Mouse (Mus musculus): ENCODE measurements around the gene Pfas. TPM values are rescaled to one million over a fixed set of nuclear protein-coding genes. Genes with fewer than 3 reads are reported as not detected.
"Not testable (repeated sequence)": the region's sequence is repeated elsewhere in the genome, so short reads cannot be mapped to it uniquely, and the experiment has no call there.

Gene Pfas
- polyA plus RNA-seq, 1 experiment from 2014 or later, result 33.9 TPM

DNA sequence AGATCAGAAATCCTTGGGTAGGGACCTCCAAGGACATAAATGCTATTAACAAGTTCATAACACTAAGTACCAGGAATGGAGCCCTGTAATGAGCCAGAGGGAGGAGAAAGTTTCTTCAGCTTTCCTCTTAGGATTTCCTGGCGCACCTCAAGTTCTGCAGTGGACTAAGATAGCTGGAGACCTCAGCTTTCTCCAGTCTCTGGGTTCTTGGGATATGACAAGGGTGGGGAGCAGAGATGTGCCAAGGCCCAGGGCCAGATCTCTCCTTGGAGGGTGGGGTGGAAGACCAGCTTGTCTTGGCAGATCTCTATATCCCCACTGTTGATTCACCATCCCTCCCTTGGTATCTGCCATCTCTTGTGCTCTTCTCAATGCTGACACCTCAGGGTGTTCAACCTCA, 32.7 kb downstream of the Pfas start:
- H3K36me3 ChIP-seq (ENCODE audit: insufficient read depth, low read length), result no peaks in the 10 kb centered on the region
- H3K4me1 ChIP-seq (ENCODE audit: insufficient read depth, low read length), result peaks cover 7% of the 10 kb centered on the region
- no peak overlapping the region for H3K9ac ChIP-seq (replicated peaks; ENCODE audit: low read length)
- no peak overlapping the region for H3K4me3 ChIP-seq (ENCODE audit: low read length)
- ATAC-seq (ENCODE audit: low FRiP score, low TSS enrichment), result no peak
- WGBS, result 74% methylated on average over 1 of the region's 1 CpGs
- no peak overlapping the region for H3K4me2 ChIP-seq (replicated peaks; ENCODE audit: low read depth, low read length)
- no peak overlapping the region for H3K27ac ChIP-seq (ENCODE audit: low read length)
- no peaks in the 10 kb centered on the region for H3K9me3 ChIP-seq (ENCODE audit: low read length)
- H3K27me3 ChIP-seq (ENCODE audit: insufficient read depth, low read length), result no peaks in the 10 kb centered on the region

DNA sequence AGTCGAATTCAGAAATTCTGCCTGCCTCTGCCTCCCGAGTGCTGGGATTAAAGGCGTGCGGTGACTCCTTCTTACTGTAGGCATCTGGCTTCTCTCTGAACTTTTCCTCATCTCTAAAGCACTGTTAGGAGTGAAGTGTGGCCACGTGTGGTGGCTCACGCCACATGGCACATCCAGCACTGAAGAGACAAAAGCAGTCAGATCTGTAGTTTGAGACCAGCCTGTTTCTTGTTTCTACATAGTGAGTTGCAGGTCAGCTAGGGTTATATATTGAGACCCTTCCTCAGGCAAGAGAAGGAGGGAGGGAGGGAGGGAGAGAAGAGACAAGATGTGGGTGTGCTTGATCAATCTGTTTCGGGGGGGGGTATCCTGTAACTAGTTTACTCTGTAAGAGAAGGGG, 33.2 kb downstream of the Pfas start, which contains the start of gene Rangrf:
TSS of gene Rangrf (minus strand) at position 101 of the 400 bp plus-strand sequence.
- Histone ChIP-seq H3K36me3 (ENCODE audit: insufficient read depth, low read length) (no peaks in the 10 kb centered on the region), H3K4me1 (ENCODE audit: insufficient read depth, low read length) (peaks cover 10% of the 10 kb centered on the region), H3K4me2 (replicated peaks; ENCODE audit: low read depth, low read length) (peak within 1 kb of the TSS; percentile 75), H3K4me3 (ENCODE audit: low read length) (peak within 1 kb of the TSS; percentile 56), H3K9me3 (ENCODE audit: low read length) (no peaks in the 10 kb centered on the region), H3K9ac (replicated peaks; ENCODE audit: low read length) (peak within 1 kb of the TSS; percentile 61), H3K27ac (ENCODE audit: low read length) (no peak within 1 kb of the TSS), H3K27me3 (ENCODE audit: insufficient read depth, low read length) (no peaks in the 10 kb centered on the region)
- WGBS, result 80% methylated on average over 7 of the region's 7 CpGs
- no peak for ATAC-seq (ENCODE audit: low FRiP score, low TSS enrichment)

GRCm38 (mm10) chr11:68974059-68974450, 34.2 kb downstream of the Pfas start:
- Histone ChIP-seq H3K27ac (ENCODE audit: low read length) (no peak overlapping the region), H3K9me3 (ENCODE audit: low read length) (no peaks in the 10 kb centered on the region), H3K4me1 (ENCODE audit: insufficient read depth, low read length) (peaks cover 10% of the 10 kb centered on the region), H3K9ac (replicated peaks; ENCODE audit: low read length) (peak overlapping the region; percentile 61), H3K36me3 (ENCODE audit: insufficient read depth, low read length) (no peaks in the 10 kb centered on the region), H3K27me3 (ENCODE audit: insufficient read depth, low read length) (no peaks in the 10 kb centered on the region), H3K4me3 (ENCODE audit: low read length) (peak overlapping the region; percentile 56), H3K4me2 (replicated peaks; ENCODE audit: low read depth, low read length) (peak overlapping the region; percentile 75)
- ATAC-seq (ENCODE audit: low FRiP score, low TSS enrichment), result no peak
- WGBS, result 33% methylated on average over 6 of the region's 6 CpGs

DNA sequence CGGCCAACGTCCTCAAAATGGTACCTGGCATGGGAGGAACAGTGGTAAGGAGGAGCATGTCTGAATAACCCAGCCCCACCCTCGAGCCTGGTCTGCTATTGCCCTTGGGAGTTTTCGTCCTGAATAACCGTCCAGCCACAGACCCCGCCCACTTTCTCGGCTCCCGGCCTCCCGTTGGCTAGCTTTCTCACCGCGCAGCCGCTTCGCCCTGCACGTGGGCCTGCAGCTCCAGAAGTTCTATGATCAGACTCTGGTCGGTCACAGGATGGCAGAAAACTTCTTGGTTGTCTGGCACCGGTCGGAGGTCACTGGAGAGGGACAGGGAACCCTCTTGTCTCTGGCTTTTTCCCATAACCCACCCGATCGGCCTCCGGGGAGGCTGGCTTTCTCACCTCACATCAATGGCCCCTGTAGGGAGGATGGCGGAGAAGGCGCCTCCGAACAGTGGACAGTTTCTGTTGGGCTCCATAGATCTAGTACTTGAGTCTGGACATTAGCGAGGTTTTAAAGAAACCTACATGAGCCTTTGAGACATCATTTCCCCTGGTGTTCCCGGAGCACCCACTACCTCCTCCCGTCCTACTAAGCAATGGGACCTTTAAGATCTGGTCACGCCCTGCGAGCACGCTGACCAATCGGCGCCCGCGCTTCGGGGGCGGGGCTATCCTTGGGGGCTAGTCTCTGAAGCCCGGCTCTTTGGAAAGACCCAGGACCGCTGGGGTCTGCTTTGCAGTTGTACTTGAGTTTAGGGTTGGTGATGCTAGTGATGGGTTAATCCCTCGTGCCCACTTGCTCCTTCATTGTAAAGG, 34.8 kb downstream of the Pfas start:
- not testable (repeated sequence) for H3K27me3 ChIP-seq (ENCODE audit: insufficient read depth, low read length); H3K9me3 ChIP-seq (ENCODE audit: low read length); H3K27ac ChIP-seq (ENCODE audit: low read length); H3K36me3 ChIP-seq (ENCODE audit: insufficient read depth, low read length)
- Histone ChIP-seq H3K4me2 (replicated peaks; ENCODE audit: low read depth, low read length) (peak overlapping the region; percentile 75), H3K9ac (replicated peaks; ENCODE audit: low read length) (peak overlapping the region; percentile 62), H3K4me1 (ENCODE audit: insufficient read depth, low read length) (peaks cover 14% of the 10 kb centered on the region), H3K4me3 (ENCODE audit: low read length) (peak overlapping the region; percentile 56)
- ATAC-seq (ENCODE audit: low FRiP score, low TSS enrichment), result peak; percentile 91
- WGBS, result under 1% methylated on average over 37 of the region's 38 CpGs

- Histone ChIP-seq H3K4me3 (ENCODE audit: low read length) (no peak overlapping the region), H3K4me1 (ENCODE audit: insufficient read depth, low read length) (peaks cover 17% of the 10 kb centered on the region), H3K36me3 (ENCODE audit: insufficient read depth, low read length) (no peaks in the 10 kb centered on the region), H3K9ac (replicated peaks; ENCODE audit: low read length) (no peak overlapping the region), H3K27me3 (ENCODE audit: insufficient read depth, low read length) (no peaks in the 10 kb centered on the region), H3K4me2 (replicated peaks; ENCODE audit: low read depth, low read length) (no peak overlapping the region), H3K27ac (ENCODE audit: low read length) (no peak overlapping the region), H3K9me3 (ENCODE audit: low read length) (no peaks in the 10 kb centered on the region)
- ATAC-seq (ENCODE audit: low FRiP score, low TSS enrichment), result no peak
- 71% methylated on average over 4 of the region's 4 CpGs for WGBS
Measured at GRCm38 (mm10) chr11:68970232-68970631, 38.0 kb downstream of the Pfas start.

DNA sequence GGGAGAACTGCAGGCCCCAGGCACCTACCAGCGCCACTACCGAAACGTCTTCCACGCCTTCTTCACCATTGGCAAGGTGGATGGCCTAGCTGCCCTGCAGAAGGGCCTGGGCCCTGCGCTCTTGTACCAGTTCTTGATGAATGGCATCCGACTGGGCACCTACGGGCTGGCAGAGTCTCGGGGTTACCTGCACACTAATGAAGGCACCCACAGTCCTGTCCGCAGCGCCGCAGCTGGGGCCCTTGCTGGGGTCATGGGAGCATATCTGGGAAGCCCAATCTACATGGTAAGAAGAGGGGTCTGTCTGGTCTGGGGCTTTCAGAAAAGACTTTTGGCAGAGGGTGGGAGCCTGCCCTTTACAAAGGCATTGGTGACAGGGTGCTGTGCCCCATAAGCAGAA, 39.5 kb downstream of the Pfas start:
- peaks cover 15% of the 10 kb centered on the region for H3K4me1 ChIP-seq (ENCODE audit: insufficient read depth, low read length)
- H3K27me3 ChIP-seq (ENCODE audit: insufficient read depth, low read length), result no peaks in the 10 kb centered on the region
- H3K27ac ChIP-seq (ENCODE audit: low read length), result no peak overlapping the region
- H3K4me3 ChIP-seq (ENCODE audit: low read length), result peak overlapping the region; percentile 63; the same call in 1 of the 2 replicates
- no peak for ATAC-seq (ENCODE audit: low FRiP score, low TSS enrichment)
- peak overlapping the region; percentile 63; the same call in 1 of the 2 replicates for H3K9ac ChIP-seq (replicated peaks; ENCODE audit: low read length)
- peak overlapping the region; percentile 92; the same call in 1 of the 2 replicates for H3K4me2 ChIP-seq (replicated peaks; ENCODE audit: low read depth, low read length)
- no peaks in the 10 kb centered on the region for H3K36me3 ChIP-seq (ENCODE audit: insufficient read depth, low read length)
- H3K9me3 ChIP-seq (ENCODE audit: low read length), result no peaks in the 10 kb centered on the region
- WGBS, result 84% methylated on average over 11 of the region's 11 CpGs

DNA sequence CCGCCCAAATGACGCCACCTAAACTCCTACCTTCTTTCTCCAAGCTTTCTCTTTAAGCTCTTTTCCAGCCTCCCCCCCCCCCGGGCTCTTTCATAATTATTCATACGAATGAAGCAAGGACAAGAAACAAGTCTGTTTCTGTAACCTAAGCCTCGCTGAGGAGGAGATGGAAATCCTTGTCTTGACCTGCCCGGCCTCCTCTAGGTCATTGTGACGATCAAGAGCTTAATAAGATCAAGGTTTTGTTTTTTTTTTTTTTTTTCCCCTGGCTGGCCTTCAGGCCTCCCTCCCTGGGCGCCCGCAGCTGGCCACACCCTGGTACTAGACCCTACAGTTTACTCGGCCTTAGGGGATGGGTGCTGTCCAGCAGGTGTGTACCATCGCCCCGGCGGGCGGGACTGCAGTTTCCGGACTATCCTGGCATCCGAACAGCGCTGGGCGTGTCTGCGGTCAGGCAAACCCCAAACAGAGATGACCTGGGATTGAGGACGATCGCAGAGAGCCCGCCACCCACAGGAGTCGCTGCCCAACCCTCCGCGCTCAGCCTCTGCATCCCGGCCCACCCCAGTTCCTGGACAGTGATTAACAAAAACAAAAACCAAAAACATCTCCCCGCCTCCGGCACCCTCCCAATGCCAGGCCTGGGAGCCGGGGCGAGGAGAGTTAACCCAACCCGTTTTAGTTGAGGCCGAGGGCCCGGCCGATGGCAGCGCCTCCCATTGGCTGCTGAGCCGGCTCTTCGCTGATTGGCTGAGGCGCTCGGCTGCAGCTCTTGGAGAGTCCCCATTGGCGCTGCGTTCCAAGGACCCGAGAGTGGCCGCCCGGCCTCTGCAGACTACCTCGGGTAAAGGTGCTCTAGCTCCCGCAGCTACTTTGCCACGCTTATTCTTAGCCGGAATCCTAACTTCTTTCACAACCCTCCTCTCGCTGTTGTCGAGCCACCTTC, 40.6 kb downstream of the Pfas start, which contains the start of gene Slc25a35:
TSS of gene Slc25a35 (plus strand) at position 795 of the 946 bp plus-strand sequence.
- H3K9ac ChIP-seq (replicated peaks; ENCODE audit: low read length), result peak within 1 kb of the TSS; percentile 64
- peaks cover 10% of the 10 kb centered on the region for H3K4me1 ChIP-seq (ENCODE audit: insufficient read depth, low read length)
- peak within 1 kb of the TSS; percentile 92 for H3K4me2 ChIP-seq (replicated peaks; ENCODE audit: low read depth, low read length)
- no peaks in the 10 kb centered on the region for H3K36me3 ChIP-seq (ENCODE audit: insufficient read depth, low read length)
- H3K4me3 ChIP-seq (ENCODE audit: low read length), result peak within 1 kb of the TSS; percentile 63
- H3K9me3 ChIP-seq (ENCODE audit: low read length), result no peaks in the 10 kb centered on the region
- peak; percentile 96 for ATAC-seq (ENCODE audit: low FRiP score, low TSS enrichment)
- under 1% methylated on average over 50 of the region's 50 CpGs for WGBS
- peak within 1 kb of the TSS; percentile 15; the same call in 1 of the 2 replicates for H3K27ac ChIP-seq (ENCODE audit: low read length)
- H3K27me3 ChIP-seq (ENCODE audit: insufficient read depth, low read length), result no peaks in the 10 kb centered on the region

- no peak for ATAC-seq (ENCODE audit: low FRiP score, low TSS enrichment)
- Histone ChIP-seq H3K36me3 (ENCODE audit: insufficient read depth, low read length) (no peaks in the 10 kb centered on the region), H3K9ac (replicated peaks; ENCODE audit: low read length) (no peak overlapping the region), H3K9me3 (ENCODE audit: low read length) (no peaks in the 10 kb centered on the region), H3K27ac (ENCODE audit: low read length) (no peak overlapping the region), H3K4me3 (ENCODE audit: low read length) (no peak overlapping the region), H3K27me3 (ENCODE audit: insufficient read depth, low read length) (no peaks in the 10 kb centered on the region), H3K4me1 (ENCODE audit: insufficient read depth, low read length) (peaks cover 10% of the 10 kb centered on the region), H3K4me2 (replicated peaks; ENCODE audit: low read depth, low read length) (no peak overlapping the region)
- WGBS, result 21% methylated on average over 1 of the region's 1 CpGs
Measured at GRCm38 (mm10) chr11:68966554-68966953, 41.7 kb downstream of the Pfas start.

DNA sequence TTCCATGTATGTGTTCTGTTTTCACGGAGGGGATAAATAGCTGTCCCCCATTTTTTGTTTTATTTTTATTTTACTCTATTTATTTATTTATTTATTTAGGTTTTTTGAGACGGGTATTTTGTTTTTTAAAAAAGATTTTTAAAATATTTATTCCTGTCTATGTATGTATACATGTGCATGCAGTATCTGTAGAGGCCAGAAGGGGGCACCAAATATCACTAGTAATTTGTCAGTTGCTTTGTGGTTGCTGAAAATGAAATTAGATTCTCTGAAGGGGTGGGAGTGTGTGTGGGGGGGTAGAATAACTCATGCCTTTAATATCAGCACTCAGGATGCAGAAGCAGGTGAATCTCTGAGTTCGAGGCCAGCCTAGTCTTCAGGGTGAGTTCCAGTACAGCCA, 42.4 kb downstream of the Pfas start:
- 33% methylated on average over 3 of the region's 3 CpGs for WGBS
- H3K36me3 ChIP-seq (ENCODE audit: insufficient read depth, low read length), result no peaks in the 10 kb centered on the region
- no peaks in the 10 kb centered on the region for H3K9me3 ChIP-seq (ENCODE audit: low read length)
- no peaks in the 10 kb centered on the region for H3K27me3 ChIP-seq (ENCODE audit: insufficient read depth, low read length)
- H3K4me3 ChIP-seq (ENCODE audit: low read length), result no peak overlapping the region
- H3K9ac ChIP-seq (replicated peaks; ENCODE audit: low read length), result no peak overlapping the region
- ATAC-seq (ENCODE audit: low FRiP score, low TSS enrichment), result no peak
- H3K4me2 ChIP-seq (replicated peaks; ENCODE audit: low read depth, low read length), result no peak overlapping the region
- H3K27ac ChIP-seq (ENCODE audit: low read length), result no peak overlapping the region
- peaks cover 10% of the 10 kb centered on the region for H3K4me1 ChIP-seq (ENCODE audit: insufficient read depth, low read length)

Data from kidney, embryonic 16.5 days (tissue).